Mouse (Mus musculus): ENCODE measurements around the gene Ntf3. TPM values are rescaled to one million over a fixed set of nuclear protein-coding genes. Genes with fewer than 3 reads are reported as not detected.
A peak's percentile ranks its signal among the peaks of the same experiment; 100 is the strongest.

Ntf3 gene
- polyA plus RNA-seq, 1 experiment from 2014 or later, result 19.9 TPM

DNA sequence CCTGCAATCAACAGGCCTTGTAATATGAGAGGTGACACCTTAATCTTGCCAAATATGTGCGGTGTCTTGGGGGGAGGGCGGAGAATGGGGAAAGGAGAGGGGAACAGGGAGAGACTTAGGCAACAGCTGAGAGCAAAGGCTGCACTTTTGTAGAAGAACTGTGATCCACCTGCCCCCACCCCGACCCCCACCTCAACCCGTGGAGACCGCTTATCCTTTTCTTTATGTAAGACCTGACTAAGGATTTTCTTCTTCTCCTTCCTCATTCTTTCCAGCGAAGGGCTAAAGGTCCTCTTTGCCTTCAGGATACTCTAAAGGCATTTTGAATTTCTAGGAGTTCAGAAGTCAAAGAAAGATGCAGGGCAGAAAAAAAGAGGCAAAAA is 489 bp upstream of the Ntf3 start:
- DNase-seq (ENCODE audit: low spot score), result no peak
- Histone ChIP-seq H3K27me3 (replicated peaks; ENCODE audit: low read depth, poor library complexity, severe bottlenecking) (peaks cover 46% of the 10 kb centered on the region), H3K9me3 (no peaks in the 10 kb centered on the region), H3K4me3 (peak overlapping the region; percentile 74), H3K27ac (replicated peaks) (peak overlapping the region; percentile 91), H3K4me1 (peaks cover 61% of the 10 kb centered on the region), H3K36me3 (replicated peaks) (no peaks in the 10 kb centered on the region)
- WGBS, result 2% methylated on average over 6 of the region's 6 CpGs

- peaks cover 61% of the 10 kb centered on the region for H3K27me3 ChIP-seq (replicated peaks; ENCODE audit: low read depth, poor library complexity, severe bottlenecking)
- no peaks in the 10 kb centered on the region for H3K9me3 ChIP-seq
- WGBS, result 2% methylated on average over 17 of the region's 17 CpGs
- H3K4me3 ChIP-seq, result peak overlapping the region; percentile 74
- H3K36me3 ChIP-seq (replicated peaks), result no peaks in the 10 kb centered on the region
- H3K27ac ChIP-seq (replicated peaks), result peak overlapping the region; percentile 91
- peaks cover 76% of the 10 kb centered on the region for H3K4me1 ChIP-seq
- DNase-seq (ENCODE audit: low spot score), result peak; percentile 50
Observed at GRCm38 (mm10) chr6:126165591-126166155, 1.0 kb downstream of the Ntf3 start.

- Histone ChIP-seq H3K4me1 (peaks cover 85% of the 10 kb centered on the region), H3K27me3 (replicated peaks; ENCODE audit: low read depth, poor library complexity, severe bottlenecking) (peaks cover 68% of the 10 kb centered on the region), H3K9me3 (no peaks in the 10 kb centered on the region), H3K27ac (replicated peaks) (peak overlapping the region; percentile 91), H3K36me3 (replicated peaks) (no peaks in the 10 kb centered on the region), H3K4me3 (peak overlapping the region; percentile 74)
- WGBS, result under 1% methylated on average over 27 of the region's 27 CpGs
- DNase-seq (ENCODE audit: low spot score), result peak; percentile 89
Observed at GRCm38 (mm10) chr6:126164781-126165180, 1.9 kb downstream of the Ntf3 start.

DNA sequence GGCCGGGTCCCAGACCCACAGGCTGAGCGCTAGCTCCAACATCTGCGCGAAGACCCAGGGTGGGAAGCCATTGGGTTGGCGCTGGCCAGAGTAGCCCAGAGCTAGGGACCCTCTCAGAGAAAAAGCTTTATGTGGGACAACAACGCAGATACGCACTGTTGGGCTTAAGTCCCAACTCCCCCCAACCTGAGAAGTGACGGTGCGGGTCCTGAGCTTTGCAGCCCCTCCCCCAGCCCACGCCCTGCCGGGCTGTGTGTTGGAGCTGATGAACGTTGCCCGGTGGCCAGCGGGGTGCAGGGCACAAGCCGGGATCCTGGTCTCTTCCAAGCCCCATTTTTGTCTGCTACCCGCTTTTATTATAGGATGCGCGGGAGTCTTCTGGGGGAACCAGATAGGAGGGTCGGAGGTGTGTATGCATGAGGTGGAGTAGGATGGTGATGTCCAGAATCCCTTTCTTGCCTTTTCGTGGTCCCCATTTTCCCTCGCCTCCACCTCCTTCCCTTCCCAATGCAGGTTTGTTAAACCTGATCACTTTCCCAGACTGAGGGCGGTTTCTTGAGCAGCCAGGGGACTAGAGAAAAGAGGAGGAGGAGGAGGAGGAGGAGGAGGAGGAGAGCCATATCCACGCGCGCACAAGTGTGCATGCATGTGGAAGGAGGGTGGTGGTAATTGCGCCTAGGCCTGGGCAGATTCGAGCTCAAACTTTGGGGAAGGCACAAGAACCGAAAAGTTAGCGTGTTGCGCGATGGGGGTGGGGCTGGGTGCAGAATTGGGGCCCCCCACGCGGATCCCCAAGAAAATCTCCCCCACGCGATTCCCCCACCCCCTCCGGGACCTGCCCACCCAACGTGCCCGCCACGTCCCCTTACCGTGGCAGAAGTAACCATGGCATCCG is 2.6 kb downstream of the Ntf3 start:
- Histone ChIP-seq H3K36me3 (replicated peaks) (peaks cover 1% of the 10 kb centered on the region; the same call in 1 of the 2 replicates), H3K4me3 (peak overlapping the region; percentile 74), H3K27ac (replicated peaks) (peak overlapping the region; percentile 91), H3K9me3 (no peaks in the 10 kb centered on the region), H3K27me3 (replicated peaks; ENCODE audit: low read depth, poor library complexity, severe bottlenecking) (peaks cover 71% of the 10 kb centered on the region), H3K4me1 (peaks cover 92% of the 10 kb centered on the region)
- DNase-seq (ENCODE audit: low spot score), result peak; percentile 68
- WGBS, result under 1% methylated on average over 41 of the region's 41 CpGs

DNA sequence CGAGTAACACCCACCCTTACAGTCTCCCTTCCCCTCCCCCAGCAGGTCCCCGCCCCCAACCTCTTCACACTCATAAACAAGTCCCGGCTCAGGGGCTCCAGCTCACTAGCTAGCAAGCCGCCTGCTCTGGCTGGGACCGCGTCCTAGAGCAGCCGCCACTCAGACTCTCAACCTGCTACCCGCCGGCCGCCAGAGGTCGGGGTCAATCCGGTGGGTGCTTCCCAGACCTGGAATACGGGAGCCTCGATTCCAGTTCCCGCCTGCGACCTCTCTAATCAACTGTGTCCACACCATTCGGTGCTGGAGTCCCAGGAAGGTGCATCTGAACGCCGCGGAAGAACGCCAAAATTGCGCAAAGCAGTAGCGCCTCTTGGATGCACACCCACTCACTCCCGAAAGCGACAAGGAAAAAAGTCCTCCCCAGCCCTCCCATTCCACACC is 3.5 kb downstream of the Ntf3 start:
- peak; percentile 86 for DNase-seq (ENCODE audit: low spot score)
- under 1% methylated on average over 25 of the region's 25 CpGs for WGBS
- no peaks in the 10 kb centered on the region for H3K9me3 ChIP-seq
- H3K4me1 ChIP-seq, result peaks cover 97% of the 10 kb centered on the region
- peak overlapping the region; percentile 74 for H3K4me3 ChIP-seq
- peaks cover 6% of the 10 kb centered on the region; the same call in 1 of the 2 replicates for H3K36me3 ChIP-seq (replicated peaks)
- peaks cover 71% of the 10 kb centered on the region for H3K27me3 ChIP-seq (replicated peaks; ENCODE audit: low read depth, poor library complexity, severe bottlenecking)
- H3K27ac ChIP-seq (replicated peaks), result peak overlapping the region; percentile 91

GRCm38 (mm10) chr6:126162351-126162758 is 4.4 kb downstream of the Ntf3 start:
- peak; percentile 66 for DNase-seq (ENCODE audit: low spot score)
- 6% methylated on average over 10 of the region's 10 CpGs for WGBS
- Histone ChIP-seq H3K36me3 (replicated peaks) (peaks cover 13% of the 10 kb centered on the region; the same call in 1 of the 2 replicates), H3K27ac (replicated peaks) (peak overlapping the region; percentile 91), H3K4me3 (peak overlapping the region; percentile 74), H3K4me1 (peaks cover 97% of the 10 kb centered on the region), H3K27me3 (replicated peaks; ENCODE audit: low read depth, poor library complexity, severe bottlenecking) (peaks cover 71% of the 10 kb centered on the region), H3K9me3 (no peaks in the 10 kb centered on the region)

GRCm38 (mm10) chr6:126161571-126162340 is 5.0 kb downstream of the Ntf3 start:
- peak overlapping the region; percentile 91 for H3K27ac ChIP-seq (replicated peaks)
- H3K27me3 ChIP-seq (replicated peaks; ENCODE audit: low read depth, poor library complexity, severe bottlenecking), result peaks cover 68% of the 10 kb centered on the region
- no peak for DNase-seq (ENCODE audit: low spot score)
- peaks cover 13% of the 10 kb centered on the region; the same call in 1 of the 2 replicates for H3K36me3 ChIP-seq (replicated peaks)
- peaks cover 94% of the 10 kb centered on the region for H3K4me1 ChIP-seq
- WGBS, result 59% methylated on average over 8 of the region's 8 CpGs
- no peaks in the 10 kb centered on the region for H3K9me3 ChIP-seq
- H3K4me3 ChIP-seq, result peak overlapping the region; percentile 74

DNA sequence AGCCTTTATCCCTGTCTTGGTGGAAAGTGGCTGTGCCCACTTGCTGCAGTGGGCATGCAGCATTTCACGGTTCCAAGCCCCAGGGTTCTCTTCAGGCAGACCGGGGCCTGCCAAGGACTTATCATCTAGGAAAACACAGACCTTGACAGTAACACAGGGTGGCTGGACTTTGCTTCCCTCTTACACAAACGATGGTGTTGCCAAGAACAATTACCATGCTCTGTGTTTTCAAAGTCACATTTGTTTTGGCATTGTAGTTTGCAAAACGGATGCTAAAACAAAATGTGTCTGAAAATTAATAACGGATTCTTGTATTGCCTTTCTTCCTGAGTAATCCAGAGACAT is 6.7 kb downstream of the Ntf3 start:
- whole genome bisulfite sequencing, result 61% methylated on average over 5 of the region's 5 CpGs
- Histone ChIP-seq H3K27me3 (replicated peaks; ENCODE audit: low read depth, poor library complexity, severe bottlenecking) (peaks cover 52% of the 10 kb centered on the region), H3K36me3 (replicated peaks) (peaks cover 13% of the 10 kb centered on the region; the same call in 1 of the 2 replicates), H3K4me1 (peaks cover 89% of the 10 kb centered on the region), H3K4me3 (no peak overlapping the region), H3K9me3 (no peaks in the 10 kb centered on the region), H3K27ac (replicated peaks) (no peak overlapping the region)
- no peak for DNase-seq (ENCODE audit: low spot score)

GRCm38 (mm10) chr6:126159279-126160066 is 7.2 kb downstream of the Ntf3 start:
- Histone ChIP-seq H3K27ac (replicated peaks) (peak overlapping the region; percentile 19; the same call in 1 of the 2 replicates), H3K4me1 (peaks cover 90% of the 10 kb centered on the region), H3K4me3 (no peak overlapping the region), H3K9me3 (no peaks in the 10 kb centered on the region), H3K36me3 (replicated peaks) (peaks cover 13% of the 10 kb centered on the region; the same call in 1 of the 2 replicates), H3K27me3 (replicated peaks; ENCODE audit: low read depth, poor library complexity, severe bottlenecking) (peaks cover 46% of the 10 kb centered on the region)
- DNase-seq (ENCODE audit: low spot score), result peak; percentile 24
- WGBS, result 79% methylated on average over 13 of the region's 13 CpGs

DNA sequence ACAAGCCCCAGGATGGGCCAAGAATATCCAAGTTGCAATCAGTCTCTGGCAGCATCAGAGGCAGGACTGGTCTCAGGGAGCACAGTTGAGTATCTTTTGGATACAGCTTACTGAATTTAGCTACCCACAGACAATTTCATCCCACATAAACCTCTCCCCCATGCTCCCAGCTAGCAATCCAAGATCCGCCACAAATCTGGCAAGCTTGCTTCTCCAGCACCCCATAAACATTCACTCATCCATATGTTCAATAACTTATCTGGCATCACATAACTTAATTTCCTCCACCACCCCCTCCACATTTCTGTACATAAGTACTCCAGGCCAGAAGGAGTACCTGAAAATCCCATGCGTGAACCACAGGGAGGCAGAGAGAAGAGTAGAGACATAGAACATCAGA is 10.8 kb downstream of the Ntf3 start:
- H3K27ac ChIP-seq (replicated peaks), result no peak overlapping the region
- H3K36me3 ChIP-seq (replicated peaks), result peaks cover 42% of the 10 kb centered on the region
- WGBS, result 93% methylated on average over 2 of the region's 2 CpGs
- no peak overlapping the region for H3K4me3 ChIP-seq
- H3K27me3 ChIP-seq (replicated peaks; ENCODE audit: low read depth, poor library complexity, severe bottlenecking), result peaks cover 13% of the 10 kb centered on the region
- DNase-seq (ENCODE audit: low spot score), result no peak
- H3K4me1 ChIP-seq, result peaks cover 69% of the 10 kb centered on the region
- H3K9me3 ChIP-seq, result no peaks in the 10 kb centered on the region

DNA sequence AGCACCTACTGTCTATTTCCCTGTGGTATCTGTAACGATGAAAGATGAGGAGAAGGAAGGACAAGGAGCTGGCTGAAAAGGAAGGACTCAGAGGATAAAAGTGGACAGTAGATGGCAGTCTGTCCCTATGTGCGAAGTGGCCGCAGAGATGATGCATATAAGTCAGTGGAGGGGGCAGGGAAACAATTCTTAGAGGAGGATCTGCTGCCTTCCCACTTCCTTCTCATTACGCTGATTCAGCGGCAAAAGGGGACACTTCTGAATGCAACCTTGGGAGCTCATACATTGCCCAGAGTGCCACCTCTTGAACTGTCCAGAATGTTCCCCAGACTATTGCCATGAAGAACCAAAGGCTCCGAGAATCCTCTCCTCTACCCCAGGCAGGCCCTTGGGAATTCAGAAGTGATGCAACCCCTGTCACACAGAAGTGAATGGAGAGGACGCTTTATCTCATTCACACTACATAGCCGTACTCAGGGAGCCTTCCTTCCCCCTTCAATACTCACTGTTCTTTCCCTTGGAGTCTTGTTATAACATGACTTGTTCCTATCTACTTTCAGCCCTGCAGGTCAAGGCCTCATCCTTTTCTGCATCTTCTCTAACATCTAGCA is 12.2 kb downstream of the Ntf3 start:
- Histone ChIP-seq H3K9me3 (no peaks in the 10 kb centered on the region), H3K27ac (replicated peaks) (no peak overlapping the region), H3K4me1 (peaks cover 55% of the 10 kb centered on the region), H3K4me3 (no peak overlapping the region), H3K27me3 (replicated peaks; ENCODE audit: low read depth, poor library complexity, severe bottlenecking) (peaks cover under 1% of the 10 kb centered on the region; the same call in 1 of the 2 replicates), H3K36me3 (replicated peaks) (peaks cover 47% of the 10 kb centered on the region)
- 47% methylated on average over 8 of the region's 8 CpGs for WGBS
- DNase-seq (ENCODE audit: low spot score), result no peak

Data from embryonic facial prominence, embryonic 10.5 days (tissue).